Mouse (Mus musculus): ENCODE data around the gene Dnmt3l.
"Not testable (repeated sequence)": the region's sequence is repeated elsewhere in the genome, so short reads cannot be mapped to it uniquely, and the experiment has no call there.

The Dnmt3l gene

GRCm38 (mm10) chr10:78086444-78087061 is 44.8 kb downstream of the Dnmt3l start:
- DNase-seq (ENCODE audit: low spot score) = peak; percentile 24

GRCm38 (mm10) chr10:78087101-78087511 is 45.4 kb downstream of the Dnmt3l start:
- peak; percentile 53 for DNase-seq (ENCODE audit: low spot score)

GRCm38 (mm10) chr10:78090246-78090645 is 48.5 kb downstream of the Dnmt3l start:
- peak; percentile 25 for DNase-seq (ENCODE audit: low spot score)

- DNase-seq (ENCODE audit: low spot score) = no peak
Measured at GRCm38 (mm10) chr10:78090706-78091491, 49.2 kb downstream of the Dnmt3l start.

GRCm38 (mm10) chr10:78091865-78092724 is 50.3 kb downstream of the Dnmt3l start:
- peak; percentile 14 for DNase-seq (ENCODE audit: low spot score)

GRCm38 (mm10) chr10:78092725-78093029 is 50.9 kb downstream of the Dnmt3l start:
- DNase-seq (ENCODE audit: low spot score) = peak; percentile 61

- DNase-seq (ENCODE audit: low spot score) = no peak
Measured at GRCm38 (mm10) chr10:78095221-78095620, 53.5 kb downstream of the Dnmt3l start.

- peak; percentile 49 for DNase-seq (ENCODE audit: low spot score)
Measured at GRCm38 (mm10) chr10:78095954-78096931, 54.5 kb downstream of the Dnmt3l start.

GRCm38 (mm10) chr10:78099860-78100259 is 58.1 kb downstream of the Dnmt3l start:
- DNase-seq (ENCODE audit: low spot score) = not testable (repeated sequence)

GRCm38 (mm10) chr10:78100989-78101780 is 59.4 kb downstream of the Dnmt3l start:
- DNase-seq (ENCODE audit: low spot score) = no peak

GRCm38 (mm10) chr10:78104555-78105490 is 63.1 kb downstream of the Dnmt3l start:
- DNase-seq (ENCODE audit: low spot score) = peak; percentile 57

GRCm38 (mm10) chr10:78105548-78105947 is 63.8 kb downstream of the Dnmt3l start:
- DNase-seq (ENCODE audit: low spot score) = no peak

Data from lung, postnatal 25 days (tissue).